In the genomic region with DNA sequence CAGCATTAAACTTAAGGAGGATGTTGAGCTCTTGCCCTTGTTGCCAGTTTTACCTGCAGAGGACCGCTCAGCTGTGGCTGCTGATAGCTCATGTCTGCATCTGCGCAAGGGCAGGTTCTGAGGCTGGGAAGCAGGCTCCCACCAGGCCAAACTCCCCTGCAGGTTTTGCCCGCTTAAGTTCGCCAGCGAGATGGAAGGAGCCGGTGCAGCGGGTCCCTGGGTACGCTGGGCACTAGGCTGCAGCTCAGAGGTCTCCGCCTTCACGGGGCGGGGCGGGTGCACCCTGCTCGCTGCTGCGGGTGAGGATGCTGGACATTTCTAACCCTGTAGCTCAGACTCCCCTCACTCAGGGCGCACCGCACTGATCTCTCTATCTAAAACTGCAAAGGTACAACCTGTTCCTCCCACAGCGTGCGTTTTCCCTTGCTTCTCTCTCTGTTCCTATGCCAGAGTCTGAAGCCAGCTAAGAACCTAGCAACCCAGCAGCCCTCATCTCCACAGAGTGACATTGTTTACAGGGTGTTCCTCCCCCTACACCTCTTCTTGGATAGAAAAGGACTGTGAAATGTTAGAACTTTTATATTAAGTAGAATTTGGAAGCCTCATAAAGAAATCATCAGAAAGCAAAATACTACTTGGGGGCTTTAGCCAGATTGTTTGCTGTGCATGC, we compare ENCODE assay signal across 9 mouse cellular contexts. TPM values are rescaled to one million over a fixed set of nuclear protein-coding genes. Genes with fewer than 3 reads are reported as not detected.
DNase-seq lines count a peak whose midpoint lies in the region; ATAC-seq lines count a peak whose summit lies in the region.
"Had no signal": no experiment of that assay in that cellular context is flagged by ENCODE, and none has a peak within 500 bp of the region (broad histone marks: within the 10 kb centered on the region; RNA-seq: fewer than 3 reads in every experiment).

A gene (minus strand): TSS at position 207 of the 670 bp plus-strand sequence.

- no peak for DNase-seq in heart, adult 9 months (ENCODE audit: low spot score in 2 of 2)
- DNase-seq in adrenal gland, adult 18-20 months (ENCODE audit: low spot score in 2 of 2), result peak; percentile 12 to 23
- peak; percentile 41 for DNase-seq in forebrain, embryonic 14.5 days (ENCODE audit: low spot score)
- peak; percentile 46 for DNase-seq in retina, postnatal 1 day
- no peak for DNase-seq in layer of hippocampus, adult 18-20 months (ENCODE audit: low spot score in 2 of 2)
- no peak for DNase-seq in frontal cortex, postnatal 10 days (ENCODE audit: low spot score in 2 of 2)

- no peaks in the 10 kb centered on the region for H3K27me3 ChIP-seq in heart, embryonic 14.5 days (ENCODE audit: control insufficient read depth, insufficient read depth, low read length)
- H3K27me3 ChIP-seq in forebrain, embryonic 14.5 days (replicated peaks; ENCODE audit: control insufficient read depth, insufficient read depth, low read length), result 0 out of 2 replicates have a peak, but pooled peaks cover 2% of the 10 kb centered on the region
- no peaks in the 10 kb centered on the region for H3K27me3 ChIP-seq in limb, embryonic 13.5 days

- H3K4me2 ChIP-seq in heart, embryonic 14.5 days (ENCODE audit: low read length), result peak within 1 kb of the TSS; percentile 60
- peak within 1 kb of the TSS; percentile 55 for H3K4me2 ChIP-seq in forebrain, embryonic 14.5 days (ENCODE audit: low read length)
- peak within 1 kb of the TSS; percentile 59 for H3K4me2 ChIP-seq in limb, embryonic 13.5 days (replicated peaks)

- H3K4me3 ChIP-seq in heart, embryonic 14.5 days (ENCODE audit: control insufficient read depth in 1 of 2, insufficient read depth in 1 of 2, low read depth in 1 of 2, low read length in 2 of 2), result peak within 1 kb of the TSS; percentile 8 to 19
- peak within 1 kb of the TSS; percentile 24 for H3K4me3 ChIP-seq in forebrain, embryonic 14.5 days (ENCODE audit: low read depth, low read length)
- peak within 1 kb of the TSS; percentile 25 for H3K4me3 ChIP-seq in limb, embryonic 13.5 days

- 4% methylated on average over 18 of the region's 18 CpGs for WGBS in heart, embryonic 14.5 days
- 4% methylated on average over 18 of the region's 18 CpGs for WGBS in forebrain, embryonic 14.5 days
- 6% methylated on average over 18 of the region's 18 CpGs for WGBS in limb, embryonic 13.5 days

- H3K9me3 ChIP-seq in heart, embryonic 14.5 days (ENCODE audit: control insufficient read depth, low read length), result no peaks in the 10 kb centered on the region
- no peaks in the 10 kb centered on the region for H3K9me3 ChIP-seq in forebrain, embryonic 14.5 days (replicated peaks; ENCODE audit: control insufficient read depth, low read length)
- no peaks in the 10 kb centered on the region for H3K9me3 ChIP-seq in limb, embryonic 13.5 days

- no peaks in the 10 kb centered on the region for H3K36me3 ChIP-seq in heart, embryonic 14.5 days (ENCODE audit: control insufficient read depth, insufficient read depth, low read length)
- H3K36me3 ChIP-seq in forebrain, embryonic 14.5 days (ENCODE audit: control insufficient read depth, insufficient read depth, low read length), result no peaks in the 10 kb centered on the region
- H3K36me3 ChIP-seq in limb, embryonic 13.5 days, result no peaks in the 10 kb centered on the region

- peak; percentile 31; the same call in 1 of the 2 replicates for ATAC-seq in heart, embryonic 14.5 days (ENCODE audit: insufficient number of reproducible peaks, insufficient read depth, low FRiP score, low read depth)
- peak; percentile 73 for ATAC-seq in forebrain, embryonic 14.5 days
- 0 out of 2 replicates have a peak, but pooled peaks have one; percentile 36 for ATAC-seq in limb, embryonic 13.5 days (ENCODE audit: low FRiP score, low read depth)

- peaks cover 2 to 4% of the 10 kb centered on the region in 2 experiments; a peak in 1 of 4 replicates for H3K4me1 ChIP-seq in heart, embryonic 14.5 days (ENCODE audit: control insufficient read depth in 2 of 2, insufficient read depth in 2 of 2, low read length in 2 of 2)
- no peaks in the 10 kb centered on the region; the same call in 1 of the 2 replicates for H3K4me1 ChIP-seq in forebrain, embryonic 14.5 days (ENCODE audit: control insufficient read depth, insufficient read depth, low read length)
- peaks cover 9% of the 10 kb centered on the region for H3K4me1 ChIP-seq in limb, embryonic 13.5 days

- H3K9ac ChIP-seq in heart, embryonic 14.5 days (ENCODE audit: low read length), result 0 out of 2 replicates have a peak within 1 kb of the TSS, but pooled peaks have one; percentile 21
- peak within 1 kb of the TSS; percentile 48; the same call in 1 of the 2 replicates for H3K9ac ChIP-seq in forebrain, embryonic 14.5 days (ENCODE audit: low read length)
- 0 out of 2 replicates have a peak within 1 kb of the TSS, but pooled peaks have one; percentile 40 for H3K9ac ChIP-seq in limb, embryonic 13.5 days

- no peak within 1 kb of the TSS for H3K27ac ChIP-seq in heart, embryonic 14.5 days (replicated peaks in 1 of 2; ENCODE audit: control insufficient read depth in 1 of 2, insufficient read depth in 1 of 2, low read depth in 2 of 2, low read length in 2 of 2)
- no peak within 1 kb of the TSS for H3K27ac ChIP-seq in forebrain, embryonic 14.5 days (ENCODE audit: low read depth, low read length)
- H3K27ac ChIP-seq in limb, embryonic 13.5 days, result no peak within 1 kb of the TSS

RNA-seq across cellular contexts. Expression of the gene that starts here (rescaled TPM):
- not detected in 2 replicates for polyA plus RNA-seq in heart, embryonic 14.5 days (2014; fragmentation: Nextera tagmentation; extraction: Ambion mirVana)
- total RNA-seq in adrenal gland, adult 18-20 months (2021), result 10 to 100 TPM; 22.0 to 22.6 TPM
- polyA plus RNA-seq in forebrain, embryonic 14.5 days (2014; fragmentation: Nextera tagmentation; extraction: Ambion mirVana), result 1.4 and 2.2 TPM in 2 replicates
- polyA plus RNA-seq in limb, embryonic 13.5 days (2015; fragmentation: Nextera tagmentation; extraction: Ambion mirVana), result 0.45 and 0.75 TPM in 2 replicates
- total RNA-seq in layer of hippocampus, adult 18-20 months (2021), result 1 to 10 TPM; 1.5 to 2.5 TPM
- total RNA-seq: MEL had no signal

Comparison
In these comparisons a context has a peak if more than half of its experiments do, and no peak if none do; other contexts are left out.
1. RNA of the gene that starts here (total RNA-seq): 22.0 to 22.6 TPM in adrenal gland, adult 18-20 months; 1.5 to 2.5 TPM in layer of hippocampus, adult 18-20 months; every median in the first group is over 4 times any median in the second.
2. Peak in ATAC-seq, H3K4me3 ChIP-seq, H3K9ac ChIP-seq and H3K4me2 ChIP-seq in heart, embryonic 14.5 days; RNA of the gene not detected or under 1 TPM.
3. Peak in ATAC-seq, H3K4me3 ChIP-seq, H3K9ac ChIP-seq and H3K4me2 ChIP-seq in limb, embryonic 13.5 days; RNA of the gene not detected or under 1 TPM.
4. DNase-seq: peak in adrenal gland, adult 18-20 months (2 of 2), forebrain, embryonic 14.5 days (single experiment) and retina, postnatal 1 day (single experiment); none in heart, adult 9 months (0 of 2), layer of hippocampus, adult 18-20 months (0 of 2) and frontal cortex, postnatal 10 days (0 of 2).
5. Peak in every context shown above with its lines, with median percentiles within 50 percentile points of each other: ATAC-seq, H3K4me2 ChIP-seq, H3K4me3 ChIP-seq and H3K9ac ChIP-seq.